Mouse (Mus musculus): ENCODE results near the gene Cpt1c.

DNA sequence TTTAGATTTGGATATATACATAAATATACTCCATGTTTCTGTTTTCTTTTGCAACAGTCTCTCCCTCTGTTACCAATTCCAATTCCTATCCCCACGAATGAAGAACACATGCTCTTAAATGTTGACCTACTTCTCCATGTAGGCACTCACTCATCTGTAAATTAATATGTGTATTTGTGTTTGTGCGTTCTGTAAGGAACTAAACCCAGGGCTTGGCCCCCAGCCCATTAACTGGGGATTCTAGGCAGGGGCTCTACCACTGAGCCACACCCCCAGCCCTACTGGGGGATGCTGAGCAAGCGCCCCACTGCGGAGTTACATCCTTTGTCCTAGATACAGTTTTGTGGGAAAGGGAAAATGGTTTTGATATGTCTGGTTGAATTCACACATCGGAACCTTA is 55.5 kb downstream of the Cpt1c start:
- TF ChIP-seq CTCF (conservative IDR thresholded peaks at IDR 0.05; ENCODE audit: insufficient read depth, insufficient read length, low read depth, low read length) (no peak), POLR2A (IDR thresholded peaks at IDR 0.05; ENCODE audit: low read depth, low read length) (no peak)
